Mouse (Mus musculus): ENCODE measurements around the gene Rhoa. TPM values are rescaled to one million over a fixed set of nuclear protein-coding genes. Genes with fewer than 3 reads are reported as not detected.

Gene Rhoa
- total RNA-seq, 1 experiment, result 125 TPM

DNA sequence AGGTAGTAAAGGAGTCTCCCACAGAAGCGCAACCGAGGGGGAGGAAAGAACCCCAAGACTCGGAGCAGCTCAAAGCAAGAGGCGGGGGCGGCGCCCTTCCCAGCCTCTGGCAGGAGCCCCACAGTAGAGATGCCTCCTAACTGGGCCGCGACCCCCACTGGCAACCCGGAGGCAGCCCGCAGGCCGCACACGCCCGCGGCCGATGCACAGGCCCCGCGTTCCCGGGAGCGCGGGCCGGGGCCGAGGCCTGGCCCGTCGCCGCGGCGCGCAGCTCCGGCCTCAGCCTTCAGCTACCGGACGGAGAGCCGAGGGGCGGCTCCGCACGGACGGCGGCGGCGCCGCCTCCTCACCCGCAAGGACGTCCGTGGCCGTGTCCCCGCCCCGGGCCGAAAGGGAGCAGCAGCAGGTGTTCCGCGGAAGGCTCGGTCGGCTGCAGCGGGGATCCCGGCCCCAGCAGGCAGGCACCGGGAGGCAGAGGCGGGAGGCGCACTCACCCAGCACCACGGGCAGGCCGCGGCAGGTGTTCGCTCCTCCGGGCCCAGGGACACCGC, 42.7 kb upstream of the Rhoa start:
- TF ChIP-seq MAFK (IDR thresholded peaks at IDR 0.05; ENCODE audit: insufficient read depth, low read depth, low read length) (no peak), ZNF384 (IDR thresholded peaks at IDR 0.05; ENCODE audit: low read depth, low read length) (no peak), CHD2 (IDR thresholded peaks at IDR 0.05; ENCODE audit: low read depth, low read length) (no peak), ZC3H11A (IDR thresholded peaks at IDR 0.05; ENCODE audit: borderline replicate concordance, low read depth, low read length) (no peak)
- in situ Hi-C loops (cut with MboI; ENCODE audit: low sequenced_read_pairs in 2 of 2, unreplicated experiment in 2 of 2), result no loop called here
- Histone ChIP-seq H3K9ac (ENCODE audit: insufficient read depth, low read depth, low read length, poor library complexity, severe bottlenecking) (peak overlapping the region; percentile 92), H3K27ac (ENCODE audit: insufficient read depth, low read depth, low read length, poor library complexity, severe bottlenecking) (peak overlapping the region; percentile 89), H3K4me1 (ENCODE audit: control insufficient read depth in 2 of 2, insufficient read depth in 2 of 2, low read length in 2 of 2, poor library complexity in 1 of 2) (peaks cover 8 to 19% of the 10 kb centered on the region in 2 experiments; a peak in 3 of 4 replicates), H3K4me3 (ENCODE audit: insufficient read depth in 1 of 2, low read depth in 1 of 2, low read length in 2 of 2, poor library complexity in 1 of 2, severe bottlenecking in 1 of 2) (peak overlapping the region; percentile 83 to 91), H3K36me3 (ENCODE audit: control insufficient read depth, insufficient read depth, low read length, poor library complexity, severe bottlenecking) (0 out of 2 replicates have a peak, but pooled peaks cover 3% of the 10 kb centered on the region), H3K9me3 (ENCODE audit: control insufficient read depth, insufficient read depth, low read depth, low read length) (no peaks in the 10 kb centered on the region)
- no peak for DNase-seq (ENCODE audit: low read depth, low spot score)

DNA sequence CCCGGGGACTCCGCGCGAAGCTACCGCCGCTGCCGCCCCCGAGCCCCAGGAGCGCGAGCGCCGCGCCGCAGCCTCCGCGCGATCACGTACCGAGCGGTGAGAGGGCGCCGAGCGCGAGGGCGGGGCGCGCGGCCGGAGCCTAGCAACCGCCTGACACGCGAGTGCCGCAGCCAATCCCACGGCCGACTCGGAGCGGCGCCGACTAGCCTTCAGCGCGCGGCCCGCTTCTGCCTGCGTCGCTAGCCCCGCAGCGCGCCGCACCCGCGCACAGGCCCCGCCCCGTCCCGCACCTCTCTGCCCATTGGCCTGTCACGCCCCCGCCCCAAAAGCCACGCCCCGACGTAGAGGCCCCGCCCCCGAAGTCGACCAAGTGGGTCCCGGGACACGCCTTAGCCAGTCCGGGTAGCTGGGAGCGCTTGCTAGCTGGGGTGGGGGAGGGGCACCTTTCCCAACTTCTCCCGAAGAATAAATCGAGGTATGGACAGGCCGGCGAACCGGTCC, 42.2 kb upstream of the Rhoa start, which contains the start of gene Dag1:
Dag1 (minus strand) TSS at position 269 of the 501 bp plus-strand sequence.
- 0 out of 2 replicates have a peak, but pooled peaks cover 3% of the 10 kb centered on the region for H3K36me3 ChIP-seq (ENCODE audit: control insufficient read depth, insufficient read depth, low read length, poor library complexity, severe bottlenecking)
- TF ChIP-seq ZC3H11A (IDR thresholded peaks at IDR 0.05; ENCODE audit: borderline replicate concordance, low read depth, low read length) (no peak), HCFC1 (IDR thresholded peaks at IDR 0.05; ENCODE audit: borderline replicate concordance, insufficient read depth, low read length) (0 out of 2 replicates have a peak, but pooled peaks have one; percentile 17), CHD2 (IDR thresholded peaks at IDR 0.05; ENCODE audit: low read depth, low read length) (no peak), ZNF384 (IDR thresholded peaks at IDR 0.05; ENCODE audit: low read depth, low read length) (no peak), MAFK (IDR thresholded peaks at IDR 0.05; ENCODE audit: insufficient read depth, low read depth, low read length) (no peak)
- H3K4me1 ChIP-seq (ENCODE audit: control insufficient read depth in 2 of 2, insufficient read depth in 2 of 2, low read length in 2 of 2, poor library complexity in 1 of 2), result peaks cover 8 to 22% of the 10 kb centered on the region in 2 experiments; a peak in 3 of 4 replicates
- H3K27ac ChIP-seq (ENCODE audit: insufficient read depth, low read depth, low read length, poor library complexity, severe bottlenecking), result peak within 1 kb of the TSS; percentile 98
- DNase-seq (ENCODE audit: low read depth, low spot score), result peak; percentile 95
- H3K4me3 ChIP-seq (ENCODE audit: insufficient read depth in 1 of 2, low read depth in 1 of 2, low read length in 2 of 2, poor library complexity in 1 of 2, severe bottlenecking in 1 of 2), result peak within 1 kb of the TSS; percentile 83 to 91
- in situ Hi-C loops (cut with MboI; ENCODE audit: low sequenced_read_pairs in 2 of 2, unreplicated experiment in 2 of 2), result no loop called here
- H3K9ac ChIP-seq (ENCODE audit: insufficient read depth, low read depth, low read length, poor library complexity, severe bottlenecking), result peak within 1 kb of the TSS; percentile 92
- no peaks in the 10 kb centered on the region for H3K9me3 ChIP-seq (ENCODE audit: control insufficient read depth, insufficient read depth, low read depth, low read length)

DNA sequence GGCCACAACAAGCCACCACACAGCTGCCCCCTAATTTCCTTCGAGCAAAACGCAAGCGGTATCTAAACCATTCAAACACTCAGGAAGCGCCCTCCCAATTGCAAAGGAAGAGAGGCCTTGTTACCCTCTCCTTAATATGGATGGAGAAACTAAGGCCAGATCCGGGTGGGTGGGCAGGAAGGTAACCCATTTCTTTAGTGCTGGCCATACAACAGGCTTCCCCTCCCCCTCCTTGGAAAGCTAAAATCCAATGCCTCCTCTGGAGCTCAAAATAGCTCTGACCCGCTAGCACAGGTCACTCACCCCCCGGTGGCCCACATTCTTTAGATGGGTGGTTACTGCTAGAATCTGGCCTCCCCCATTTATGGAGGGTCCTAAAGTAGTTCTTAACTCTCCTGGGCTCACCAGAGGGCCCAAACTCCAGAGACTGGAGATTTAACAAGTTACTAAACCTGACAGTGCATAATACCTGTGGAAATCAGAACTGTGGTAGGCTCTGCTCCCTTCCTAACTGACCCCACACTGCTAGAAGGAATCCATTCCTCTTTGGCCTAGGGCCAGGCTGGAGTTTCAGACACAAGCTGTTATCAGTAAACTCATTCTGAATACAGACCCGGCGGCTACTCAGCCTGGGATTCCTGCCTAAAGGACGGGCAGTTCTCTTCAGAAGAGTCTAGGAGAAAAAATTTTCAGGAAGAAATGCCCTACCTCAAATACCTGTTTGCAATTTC, 41.6 kb upstream of the Rhoa start:
- no peak for DNase-seq (ENCODE audit: low read depth, low spot score)
- Histone ChIP-seq H3K36me3 (ENCODE audit: control insufficient read depth, insufficient read depth, low read length, poor library complexity, severe bottlenecking) (0 out of 2 replicates have a peak, but pooled peaks cover 3% of the 10 kb centered on the region), H3K9me3 (ENCODE audit: control insufficient read depth, insufficient read depth, low read depth, low read length) (no peaks in the 10 kb centered on the region), H3K4me1 (ENCODE audit: control insufficient read depth in 2 of 2, insufficient read depth in 2 of 2, low read length in 2 of 2, poor library complexity in 1 of 2) (peaks cover 8 to 25% of the 10 kb centered on the region in 2 experiments; a peak in 3 of 4 replicates), H3K9ac (ENCODE audit: insufficient read depth, low read depth, low read length, poor library complexity, severe bottlenecking) (peak overlapping the region; percentile 57), H3K27ac (ENCODE audit: insufficient read depth, low read depth, low read length, poor library complexity, severe bottlenecking) (peak overlapping the region; percentile 98), H3K4me3 (ENCODE audit: insufficient read depth in 1 of 2, low read depth in 1 of 2, low read length in 2 of 2, poor library complexity in 1 of 2, severe bottlenecking in 1 of 2) (peak overlapping the region; percentile 68 to 83)
- TF ChIP-seq CHD2 (IDR thresholded peaks at IDR 0.05; ENCODE audit: low read depth, low read length) (no peak), ZNF384 (IDR thresholded peaks at IDR 0.05; ENCODE audit: low read depth, low read length) (no peak), ZC3H11A (IDR thresholded peaks at IDR 0.05; ENCODE audit: borderline replicate concordance, low read depth, low read length) (no peak), HCFC1 (IDR thresholded peaks at IDR 0.05; ENCODE audit: borderline replicate concordance, insufficient read depth, low read length) (no peak), MAFK (IDR thresholded peaks at IDR 0.05; ENCODE audit: insufficient read depth, low read depth, low read length) (no peak)
- in situ Hi-C loops (cut with MboI; ENCODE audit: low sequenced_read_pairs in 2 of 2, unreplicated experiment in 2 of 2), result no loop called here

DNA sequence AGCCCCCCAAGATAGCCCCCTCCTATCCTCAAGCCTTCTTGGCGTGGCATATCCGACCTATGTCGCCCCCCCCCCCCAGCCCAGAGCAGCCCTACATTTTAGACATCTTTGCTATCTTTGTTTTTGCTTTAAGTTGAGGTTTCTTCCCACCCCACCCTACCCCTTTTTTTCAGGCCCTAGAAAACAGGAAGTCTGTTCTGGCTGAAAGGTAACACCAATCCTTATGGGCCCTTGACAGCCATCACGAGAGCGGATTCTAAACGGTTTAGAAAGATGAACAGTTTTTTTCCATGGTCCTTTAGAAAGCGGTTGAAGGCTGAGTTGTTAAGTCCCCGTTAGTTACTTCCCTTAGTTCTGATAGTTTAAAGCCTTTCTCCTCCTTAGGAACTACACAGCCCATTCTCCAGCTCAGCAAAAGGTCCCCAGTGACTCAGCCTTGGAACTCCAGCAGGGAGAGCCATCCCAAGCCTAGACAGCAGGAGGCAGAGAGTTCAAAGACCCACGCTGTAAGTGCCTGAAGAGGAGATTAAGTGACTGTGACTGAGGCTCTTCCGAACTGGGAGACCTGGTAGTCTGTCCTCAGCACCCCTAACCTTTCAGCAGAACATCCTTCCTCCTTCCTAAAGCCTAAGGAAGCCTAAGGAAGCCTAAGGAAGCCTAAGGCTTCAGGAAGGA, 39.5 kb upstream of the Rhoa start:
- H3K9me3 ChIP-seq (ENCODE audit: control insufficient read depth, insufficient read depth, low read depth, low read length), result no peaks in the 10 kb centered on the region
- peak; percentile 44 for DNase-seq (ENCODE audit: low read depth, low spot score)
- H3K27ac ChIP-seq (ENCODE audit: insufficient read depth, low read depth, low read length, poor library complexity, severe bottlenecking), result peak overlapping the region; percentile 95
- TF ChIP-seq MAFK (IDR thresholded peaks at IDR 0.05; ENCODE audit: insufficient read depth, low read depth, low read length) (peak; percentile 19; the same call in 1 of the 2 replicates), ZC3H11A (IDR thresholded peaks at IDR 0.05; ENCODE audit: borderline replicate concordance, low read depth, low read length) (no peak)
- peak overlapping the region; percentile 56; the same call in 1 of the 2 replicates for H3K9ac ChIP-seq (ENCODE audit: insufficient read depth, low read depth, low read length, poor library complexity, severe bottlenecking)
- in situ Hi-C loops (cut with MboI; ENCODE audit: low sequenced_read_pairs in 2 of 2, unreplicated experiment in 2 of 2), result no loop called here
- H3K36me3 ChIP-seq (ENCODE audit: control insufficient read depth, insufficient read depth, low read length, poor library complexity, severe bottlenecking), result no peaks in the 10 kb centered on the region
- peaks cover 8 to 20% of the 10 kb centered on the region in 2 experiments; a peak in 3 of 4 replicates for H3K4me1 ChIP-seq (ENCODE audit: control insufficient read depth in 2 of 2, insufficient read depth in 2 of 2, low read length in 2 of 2, poor library complexity in 1 of 2)
- no peak overlapping the region for H3K4me3 ChIP-seq (ENCODE audit: insufficient read depth in 1 of 2, low read depth in 1 of 2, low read length in 2 of 2, poor library complexity in 1 of 2, severe bottlenecking in 1 of 2)

All from ES-E14 (cell line).